Mouse (Mus musculus): ENCODE data around the gene Cd209g. TPM values are rescaled to one million over a fixed set of nuclear protein-coding genes. Genes with fewer than 3 reads are reported as not detected.
"Not testable (repeated sequence)": the region's sequence is repeated elsewhere in the genome, so short reads cannot be mapped to it uniquely, and the experiment has no call there.

Gene Cd209g
- polyA plus RNA-seq (2015; fragmentation: Nextera tagmentation; extraction: Ambion mirVana): not detected in 2 replicates

DNA sequence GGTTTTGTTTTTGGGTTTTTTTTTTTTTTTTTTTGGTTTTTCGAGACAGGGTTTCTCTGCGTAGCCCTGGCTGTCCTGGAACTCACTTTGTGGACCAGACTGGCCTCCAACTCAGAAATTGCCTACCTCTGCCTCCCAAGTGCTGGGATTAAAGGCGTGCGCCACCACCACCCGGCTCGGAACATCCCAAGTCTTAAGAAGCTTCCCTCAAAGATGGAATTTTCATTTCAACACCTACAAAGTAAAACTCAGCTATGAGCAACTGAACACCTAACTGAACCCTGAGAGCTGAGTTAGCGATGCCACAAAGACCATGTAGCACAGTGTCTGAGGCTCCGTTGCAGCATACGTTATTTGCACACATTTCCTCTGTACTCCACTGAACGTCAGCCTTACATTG lies at the start of gene Cd209g:
Gene Cd209g (plus strand): TSS at position 301 of the 400 bp plus-strand sequence.
- Histone ChIP-seq H3K27ac (replicated peaks) (no peak within 1 kb of the TSS), H3K36me3 (no peaks in the 10 kb centered on the region), H3K4me3 (replicated peaks) (no peak within 1 kb of the TSS), H3K4me1 (no peaks in the 10 kb centered on the region), H3K9ac (no peak within 1 kb of the TSS), H3K27me3 (no peaks in the 10 kb centered on the region), H3K4me2 (replicated peaks) (no peak within 1 kb of the TSS), H3K9me3 (replicated peaks) (no peaks in the 10 kb centered on the region)
- WGBS: 88% methylated on average over 10 of the region's 10 CpGs
- ATAC-seq (ENCODE audit: insufficient number of reproducible peaks, low FRiP score, low TSS enrichment, low read depth): no peak

DNA sequence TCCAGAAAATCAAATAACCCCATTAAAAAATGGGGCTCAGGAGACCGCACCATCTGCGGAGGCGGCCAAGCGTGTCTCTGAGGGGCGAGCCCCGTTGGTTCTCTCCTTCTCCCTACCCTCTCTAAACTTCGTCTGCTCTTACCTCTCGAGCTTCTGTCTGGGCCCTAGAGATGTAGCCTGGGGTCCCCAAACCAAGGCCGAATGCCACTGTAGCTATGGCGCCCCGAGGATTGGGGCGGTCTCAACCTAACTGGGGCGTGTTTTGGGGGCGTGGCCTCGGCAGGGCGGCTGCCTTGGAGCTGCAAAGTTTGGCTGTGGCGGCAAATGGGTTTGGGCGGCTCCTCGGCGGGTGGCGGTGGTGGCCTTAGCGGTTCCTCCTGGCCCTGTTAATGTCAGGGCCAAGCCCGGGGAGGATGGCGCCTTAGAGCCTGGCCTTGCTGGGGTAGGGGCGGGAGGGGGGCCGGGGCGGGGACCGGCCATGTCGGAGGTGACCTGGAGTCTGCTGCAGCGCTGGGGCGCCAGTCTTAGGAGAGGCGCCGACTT lies 46.6 kb upstream of the Cd209g start:
- H3K36me3 ChIP-seq; H3K9ac ChIP-seq; ATAC-seq (ENCODE audit: insufficient number of reproducible peaks, low FRiP score, low TSS enrichment, low read depth); H3K27me3 ChIP-seq; H3K27ac ChIP-seq (replicated peaks); H3K4me1 ChIP-seq; H3K4me3 ChIP-seq (replicated peaks); H3K9me3 ChIP-seq (replicated peaks); H3K4me2 ChIP-seq (replicated peaks): not testable (repeated sequence)
- WGBS: 34% methylated on average over 33 of the region's 33 CpGs

DNA sequence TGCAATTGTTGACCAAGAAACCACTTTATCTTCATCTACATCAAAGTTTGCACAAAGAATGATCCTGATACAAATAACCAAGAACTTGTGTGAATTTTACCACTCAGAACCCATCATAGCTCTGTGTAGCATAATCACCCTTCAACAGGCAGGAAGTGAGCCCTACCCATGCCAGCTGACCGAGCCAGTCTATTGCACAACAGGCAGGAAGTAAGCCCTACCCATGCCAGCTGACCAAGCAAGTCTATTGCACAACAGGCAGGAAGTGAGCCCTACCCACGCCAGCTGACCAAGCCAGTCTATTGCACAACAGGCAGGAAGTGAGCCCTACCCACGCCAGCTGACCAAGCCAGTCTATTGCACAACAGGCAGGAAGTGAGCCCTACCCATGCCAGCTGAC lies 45.4 kb upstream of the Cd209g start:
- WGBS: 82% methylated on average over 3 of the region's 3 CpGs
- not testable (repeated sequence) for H3K9ac ChIP-seq; H3K27ac ChIP-seq (replicated peaks); H3K27me3 ChIP-seq; H3K4me2 ChIP-seq (replicated peaks); ATAC-seq (ENCODE audit: insufficient number of reproducible peaks, low FRiP score, low TSS enrichment, low read depth); H3K9me3 ChIP-seq (replicated peaks); H3K4me1 ChIP-seq; H3K4me3 ChIP-seq (replicated peaks); H3K36me3 ChIP-seq

DNA sequence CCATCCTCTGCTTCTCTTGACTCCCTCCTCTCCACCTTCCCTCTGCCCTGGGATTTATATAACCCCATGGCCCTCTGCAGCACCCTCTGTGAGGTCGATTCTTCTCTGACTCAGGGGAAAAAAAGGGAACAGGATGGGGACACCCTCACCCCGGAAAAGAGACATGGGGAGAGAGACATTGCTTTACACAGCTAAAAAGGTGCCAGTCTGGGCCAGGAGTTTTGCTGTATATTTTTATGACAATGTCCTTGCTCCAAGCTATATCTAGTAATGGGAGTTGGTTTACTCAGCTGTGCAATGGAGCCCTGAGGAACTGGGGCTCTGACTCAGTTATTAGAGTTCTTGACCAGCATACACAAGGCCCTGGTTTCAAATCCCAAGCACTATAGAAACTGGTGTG lies 28.2 kb upstream of the Cd209g start, which contains the start of gene Cd209f:
Gene Cd209f (minus strand): TSS at position 101 of the 400 bp plus-strand sequence.
- ATAC-seq (ENCODE audit: insufficient number of reproducible peaks, low FRiP score, low TSS enrichment, low read depth); H3K9ac ChIP-seq; H3K4me3 ChIP-seq (replicated peaks); H3K9me3 ChIP-seq (replicated peaks); H3K4me1 ChIP-seq; H3K27me3 ChIP-seq; H3K27ac ChIP-seq (replicated peaks); H3K4me2 ChIP-seq (replicated peaks); H3K36me3 ChIP-seq: not testable (repeated sequence)
- WGBS: 51% methylated on average over 2 of the region's 2 CpGs

DNA sequence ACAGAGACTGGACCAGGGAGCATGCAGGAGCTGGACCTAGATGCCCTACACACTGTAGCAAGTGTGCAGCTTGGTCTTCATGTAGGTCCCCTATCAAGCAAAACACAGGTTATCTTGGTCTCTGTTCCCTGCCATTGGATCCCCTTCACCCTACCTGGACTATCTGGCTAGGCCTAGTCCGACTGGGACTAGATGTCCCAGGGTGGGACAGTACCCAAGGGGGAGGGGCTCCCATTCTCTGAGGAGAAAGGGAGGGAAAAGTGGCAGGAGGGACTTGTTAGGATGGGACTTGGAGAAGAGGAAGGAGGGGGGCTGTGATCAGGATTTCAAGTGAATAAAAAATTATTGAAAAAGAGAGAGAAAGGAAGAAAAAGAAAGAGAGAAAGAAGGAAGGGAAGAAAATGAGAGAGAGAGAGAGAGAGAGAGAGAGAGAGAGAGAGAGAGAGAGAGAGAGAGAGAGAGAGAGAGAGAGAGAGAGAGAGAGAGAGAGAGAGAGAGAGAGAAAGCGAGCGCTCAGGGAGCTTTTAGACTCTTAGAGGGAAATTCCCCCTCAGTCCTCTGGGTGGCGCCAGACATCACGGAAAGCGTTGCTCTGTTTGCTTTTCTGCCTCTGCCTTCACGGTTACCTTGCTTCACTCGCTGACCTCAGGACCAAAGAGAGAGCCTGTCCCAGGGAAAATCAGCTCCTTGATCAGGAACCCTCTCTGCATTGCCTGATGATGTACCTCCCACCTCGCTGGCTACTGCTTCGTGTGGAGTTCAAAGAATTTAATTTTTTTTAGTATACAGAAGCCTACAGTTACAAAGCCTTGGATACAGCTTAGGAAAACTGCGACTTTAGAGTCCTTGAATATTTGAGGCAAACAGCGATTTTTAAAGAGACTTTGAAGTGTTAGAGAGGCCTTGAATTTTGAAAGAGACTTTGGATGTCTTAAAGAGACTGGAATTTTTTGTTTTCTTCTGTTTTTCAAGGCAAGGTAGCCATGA lies 6.1 kb downstream of the Cd209g start:
- 11% methylated on average over 10 of the region's 12 CpGs for WGBS
- Histone ChIP-seq H3K9me3 (replicated peaks) (no peaks in the 10 kb centered on the region), H3K27ac (replicated peaks) (no peak overlapping the region), H3K36me3 (no peaks in the 10 kb centered on the region), H3K4me3 (replicated peaks) (no peak overlapping the region), H3K4me2 (replicated peaks) (peak overlapping the region; percentile 25; the same call in 1 of the 2 replicates), H3K4me1 (no peaks in the 10 kb centered on the region), H3K9ac (no peak overlapping the region), H3K27me3 (no peaks in the 10 kb centered on the region)
- ATAC-seq (ENCODE audit: insufficient number of reproducible peaks, low FRiP score, low TSS enrichment, low read depth): no peak

DNA sequence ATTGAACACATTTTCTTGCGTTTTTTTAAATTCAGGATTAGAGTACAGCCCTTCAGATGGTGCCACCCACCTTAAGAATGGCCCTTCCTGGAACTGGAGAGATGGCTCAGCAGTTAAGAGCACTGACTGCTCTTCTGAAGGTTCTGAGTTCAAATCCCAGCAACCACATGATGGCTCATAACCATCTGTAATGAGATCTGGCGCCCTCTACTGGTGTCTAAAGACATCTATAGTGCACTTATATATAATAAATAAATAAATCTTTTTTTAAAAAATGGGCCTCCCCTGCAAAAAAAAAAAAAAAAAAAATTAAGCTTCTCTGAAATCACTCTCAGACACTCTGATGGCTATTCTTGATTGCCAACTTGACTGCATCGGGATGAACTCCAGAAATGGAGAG lies 7.8 kb downstream of the Cd209g start:
- H3K4me3 ChIP-seq (replicated peaks): no peak overlapping the region
- H3K9me3 ChIP-seq (replicated peaks): no peaks in the 10 kb centered on the region
- no peak overlapping the region for H3K4me2 ChIP-seq (replicated peaks)
- no peak overlapping the region for H3K27ac ChIP-seq (replicated peaks)
- 50% methylated on average over 3 of the region's 3 CpGs for WGBS
- no peak overlapping the region for H3K9ac ChIP-seq
- no peaks in the 10 kb centered on the region for H3K36me3 ChIP-seq
- H3K27me3 ChIP-seq: no peaks in the 10 kb centered on the region
- H3K4me1 ChIP-seq: no peaks in the 10 kb centered on the region
- no peak for ATAC-seq (ENCODE audit: insufficient number of reproducible peaks, low FRiP score, low TSS enrichment, low read depth)

DNA sequence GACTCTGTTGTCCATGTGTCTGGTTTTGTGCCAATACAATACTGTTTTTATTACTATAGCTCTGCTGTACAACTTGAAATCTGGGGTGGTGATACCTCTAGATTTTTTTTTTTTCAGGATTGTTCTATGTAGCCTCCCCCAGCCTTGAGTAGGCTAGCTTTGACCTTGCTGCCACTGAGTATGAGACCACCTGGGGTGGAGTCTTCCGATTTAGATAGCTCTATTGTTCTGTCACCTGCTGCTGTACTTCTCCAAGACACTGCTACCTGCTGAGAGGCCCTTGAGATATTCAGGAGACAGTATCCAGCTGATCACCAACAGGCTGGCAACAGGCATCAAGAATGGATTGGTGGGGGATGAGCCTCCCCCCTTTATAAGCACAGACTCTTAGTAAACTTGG lies 13.4 kb downstream of the Cd209g start:
- ATAC-seq (ENCODE audit: insufficient number of reproducible peaks, low FRiP score, low TSS enrichment, low read depth): no peak
- H3K4me1 ChIP-seq: no peaks in the 10 kb centered on the region
- H3K9me3 ChIP-seq (replicated peaks): no peaks in the 10 kb centered on the region
- no peak overlapping the region for H3K27ac ChIP-seq (replicated peaks)
- H3K36me3 ChIP-seq: no peaks in the 10 kb centered on the region
- no peaks in the 10 kb centered on the region for H3K27me3 ChIP-seq
- H3K9ac ChIP-seq: no peak overlapping the region
- H3K4me3 ChIP-seq (replicated peaks): no peak overlapping the region
- WGBS: 7% methylated on average over 1 of the region's 1 CpGs
- no peak overlapping the region for H3K4me2 ChIP-seq (replicated peaks)

DNA sequence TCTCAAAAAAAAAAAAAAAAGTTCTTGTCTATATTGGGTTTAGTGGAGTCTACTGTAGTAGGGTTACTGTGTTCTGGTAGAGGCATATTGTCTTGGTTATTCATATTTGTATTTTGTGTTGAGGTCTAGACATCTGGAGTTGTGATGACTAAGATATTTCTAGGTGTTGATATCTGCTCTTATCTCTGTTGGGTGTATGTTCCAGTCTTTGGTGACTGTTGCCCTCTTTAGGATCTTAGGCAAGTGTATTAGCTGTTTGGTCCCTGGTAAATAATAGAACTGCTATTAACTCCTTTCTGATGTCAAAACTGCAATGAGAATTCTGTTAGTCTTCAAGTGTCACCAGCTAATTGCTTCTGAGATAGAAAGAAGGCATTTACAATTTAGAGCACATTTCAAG lies 21.0 kb downstream of the Cd209g start:
- no peak overlapping the region for H3K4me3 ChIP-seq (replicated peaks)
- H3K27ac ChIP-seq (replicated peaks): no peak overlapping the region
- H3K27me3 ChIP-seq: no peaks in the 10 kb centered on the region
- H3K4me1 ChIP-seq: no peaks in the 10 kb centered on the region
- H3K36me3 ChIP-seq: no peaks in the 10 kb centered on the region
- no peak for ATAC-seq (ENCODE audit: insufficient number of reproducible peaks, low FRiP score, low TSS enrichment, low read depth)
- no peak overlapping the region for H3K9ac ChIP-seq
- no peaks in the 10 kb centered on the region for H3K9me3 ChIP-seq (replicated peaks)
- no peak overlapping the region for H3K4me2 ChIP-seq (replicated peaks)

DNA sequence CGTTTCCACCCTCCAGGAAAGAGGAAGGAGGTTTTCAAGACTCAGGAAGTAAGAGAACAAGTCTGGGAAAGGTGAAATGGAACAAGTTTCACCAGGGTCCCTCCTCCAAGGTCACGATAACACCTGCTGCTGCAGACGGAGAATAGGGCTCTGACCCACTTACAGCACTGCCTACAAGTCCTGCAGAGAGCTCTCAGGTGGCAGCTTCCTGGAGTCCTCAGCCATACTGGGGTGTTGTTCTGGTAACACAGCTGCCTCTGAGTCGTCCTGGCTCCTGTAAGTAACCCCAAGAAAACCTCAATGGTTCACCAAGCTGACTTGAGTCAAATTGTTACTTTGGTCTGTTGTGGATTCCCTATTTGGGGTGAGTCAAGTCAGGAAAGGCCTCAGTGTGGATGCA lies 28.9 kb downstream of the Cd209g start:
- WGBS: 60% methylated on average over 4 of the region's 4 CpGs
- no peak overlapping the region for H3K9ac ChIP-seq
- no peak for ATAC-seq (ENCODE audit: insufficient number of reproducible peaks, low FRiP score, low TSS enrichment, low read depth)

DNA sequence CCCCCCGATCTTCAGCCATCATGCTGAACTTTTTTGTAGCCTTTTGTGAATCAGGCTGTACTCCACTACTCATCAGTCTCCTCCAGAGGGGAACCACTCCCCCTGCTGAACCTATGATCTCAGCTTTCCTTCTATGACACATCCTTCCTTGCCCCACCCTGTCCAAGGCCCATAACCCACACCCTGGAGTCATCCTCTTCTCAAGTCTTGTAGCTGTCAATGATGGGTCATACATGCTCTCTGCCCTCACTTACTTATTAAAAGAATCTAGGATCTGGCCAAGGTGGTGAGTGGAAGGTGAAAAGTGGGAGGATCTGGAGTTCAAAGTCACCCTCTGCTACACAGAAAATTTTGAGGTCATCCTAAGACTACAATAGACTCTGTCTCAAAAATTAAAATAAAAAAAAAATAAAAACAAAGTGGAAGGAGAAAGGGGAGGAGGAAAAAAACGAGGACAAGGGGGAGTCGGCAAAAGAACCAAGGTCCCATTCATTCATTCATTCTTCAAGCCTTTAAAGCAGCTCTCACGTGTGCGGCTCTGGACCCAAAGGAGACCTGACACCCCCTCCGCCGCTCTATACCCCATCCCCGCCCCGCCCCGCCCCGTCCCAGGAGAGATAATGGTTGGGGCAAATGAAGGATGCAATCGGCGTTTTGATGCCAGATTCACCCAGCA lies 31.4 kb downstream of the Cd209g start:
- no peaks in the 10 kb centered on the region for H3K27me3 ChIP-seq
- peak overlapping the region; percentile 78 for H3K4me3 ChIP-seq (replicated peaks)
- H3K4me2 ChIP-seq (replicated peaks): peak overlapping the region; percentile 58
- no peak for ATAC-seq (ENCODE audit: insufficient number of reproducible peaks, low FRiP score, low TSS enrichment, low read depth)
- 8% methylated on average over 13 of the region's 13 CpGs for WGBS
- H3K9ac ChIP-seq: 0 out of 2 replicates have a peak overlapping the region, but pooled peaks have one; percentile 21
- H3K36me3 ChIP-seq: no peaks in the 10 kb centered on the region
- H3K9me3 ChIP-seq (replicated peaks): no peaks in the 10 kb centered on the region
- peaks cover 11% of the 10 kb centered on the region; the same call in 1 of the 2 replicates for H3K4me1 ChIP-seq
- peak overlapping the region; percentile 30; the same call in 1 of the 2 replicates for H3K27ac ChIP-seq (replicated peaks)

More for the DNA sequence above, 28.9 kb downstream of the Cd209g start:
- Histone ChIP-seq H3K4me3 (replicated peaks) (no peak overlapping the region), H3K36me3 (no peaks in the 10 kb centered on the region), H3K27ac (replicated peaks) (no peak overlapping the region), H3K4me2 (replicated peaks) (no peak overlapping the region), H3K9me3 (replicated peaks) (no peaks in the 10 kb centered on the region), H3K4me1 (peaks cover 11% of the 10 kb centered on the region; the same call in 1 of the 2 replicates), H3K27me3 (no peaks in the 10 kb centered on the region)

All from embryonic facial prominence, embryonic 15.5 days (tissue).